Mouse (Mus musculus) kidney, adult 2 months (tissue): ENCODE data around the gene Crat.

Experiments used
- CTCF ChIP-seq: fragments of 200-500 bp; conservative IDR thresholded peaks from 2 replicates; pipeline ENCODE4 v1.5.1; 2011; ENCODE audit warnings: low read depth, mild to moderate bottlenecking, control low read depth, low read length, moderate library complexity, mixed read lengths; ENCODE audit not compliant: insufficient read depth, insufficient read length
- POLR2A ChIP-seq: fragments of 200-500 bp; IDR thresholded peaks from one replicate; pipeline ENCODE4 v1.6.1; 2011; ENCODE audit warnings: low read depth, low read length, control low read depth

DNA sequence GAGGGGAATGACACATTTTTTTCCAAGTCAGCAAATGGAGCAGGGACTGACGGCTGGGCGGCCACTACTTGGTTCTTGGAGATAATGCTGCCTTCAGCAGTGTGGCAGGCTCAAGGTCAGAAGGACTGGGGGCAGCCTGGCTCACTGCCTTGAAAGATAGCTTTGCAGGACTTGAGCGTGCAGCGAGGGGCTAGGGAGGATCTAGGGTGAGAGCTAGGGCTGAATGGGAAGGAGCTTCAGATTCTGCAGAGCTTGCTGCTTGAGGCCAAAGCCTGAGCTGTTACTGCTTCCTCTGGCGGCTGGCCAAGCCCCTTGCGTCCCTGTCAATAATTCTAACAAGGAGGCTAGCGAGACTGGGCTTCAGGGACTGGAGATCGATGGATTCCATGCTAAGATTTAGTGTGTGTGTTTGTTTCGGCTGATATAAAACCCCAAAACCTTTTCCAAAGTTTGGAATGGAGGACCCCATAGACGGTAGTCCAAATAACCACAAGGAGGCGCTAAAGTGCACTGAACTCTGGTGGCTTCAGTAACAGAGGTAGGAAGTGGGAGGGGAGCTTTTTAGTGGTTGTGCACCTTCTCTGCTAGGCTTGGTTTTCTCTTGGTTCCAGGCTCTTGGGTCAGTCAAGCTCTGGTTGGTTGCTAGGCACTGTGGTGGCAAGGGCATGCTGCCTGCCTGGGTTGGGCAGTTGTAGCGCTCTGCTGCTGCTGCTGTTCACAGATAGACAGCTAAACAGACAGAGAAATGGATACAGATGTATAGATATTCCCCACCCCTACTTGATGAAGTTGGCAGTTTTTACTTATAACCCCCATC, 25.3 kb upstream of the Crat start:
- TF ChIP-seq POLR2A: no peak
- peak; percentile 61 for TF ChIP-seq CTCF
